Mouse (Mus musculus) midbrain, embryonic 16.5 days (tissue): ENCODE results near the gene Phb2. TPM values are rescaled to one million over a fixed set of nuclear protein-coding genes. Genes with fewer than 3 reads are reported as not detected.

Experiments
- ATAC-seq: fragments of 200-750 bp; cut with Nextera tagmentation; 2 replicates; pipeline ENCODE4 v1.8.0; 2017; ENCODE audit warnings: moderate TSS enrichment
- H3K27ac ChIP-seq: fragments of 300-500 bp; sonication (generic); 2 replicates; pipeline ENCODE4 v1.5.1; 2014; ENCODE audit warnings: mild to moderate bottlenecking, low read length, mixed read lengths
- H3K27me3 ChIP-seq: fragments of 300-500 bp; sonication (generic); 2 replicates; pipeline ENCODE4 v1.6.1; 2014; ENCODE audit warnings: low read depth, low read length, mixed read lengths; ENCODE audit not compliant: control insufficient read depth, insufficient read depth
- H3K36me3 ChIP-seq: fragments of 300-500 bp; sonication (generic); 2 replicates; pipeline ENCODE4 v1.6.1; 2014; ENCODE audit warnings: mild to moderate bottlenecking, low read length, moderate library complexity, mixed read lengths; ENCODE audit not compliant: control insufficient read depth, insufficient read depth
- H3K4me1 ChIP-seq: fragments of 300-500 bp; sonication (generic); 2 replicates; pipeline ENCODE4 v1.6.1; 2014; ENCODE audit warnings: mild to moderate bottlenecking, low read length, mixed read lengths; ENCODE audit not compliant: control insufficient read depth, insufficient read depth
- H3K4me2 ChIP-seq: fragments of 300-500 bp; sonication (generic); 2 replicates; pipeline ENCODE4 v1.6.1; 2014; ENCODE audit warnings: mild to moderate bottlenecking, low read length, mixed read lengths
- H3K4me3 ChIP-seq: fragments of 300-500 bp; sonication (generic); 2 replicates; pipeline ENCODE4 v1.5.1; 2014; ENCODE audit warnings: low read depth, mild to moderate bottlenecking, low read length, moderate library complexity, mixed read lengths
- H3K9ac ChIP-seq: fragments of 300-500 bp; sonication (generic); 2 replicates; pipeline ENCODE4 v1.6.1; 2014; ENCODE audit warnings: low read depth, low read length, mixed read lengths
- H3K9me3 ChIP-seq: fragments of 300-500 bp; sonication (generic); replicated peaks from 2 replicates; pipeline ENCODE4 v1.6.1; 2014; ENCODE audit warnings: mild to moderate bottlenecking, low read length, mixed read lengths; ENCODE audit not compliant: control insufficient read depth, poor library complexity, severe bottlenecking
- WGBS: fragments of 180-500 bp; shearing (Covaris S2); extraction: QIAGEN DNeasy Blood & Tissue Kit; methylation state at CpG from one replicate; pipeline ENCODE4 v1.1.7; 2014; 5-methylcytosine and 5-hydroxymethylcytosine counted together
- polyA plus RNA-seq: library from polyadenylated mRNA; unstranded; fragments of >200 nt; fragmentation: Nextera tagmentation; extraction: Ambion mirVana; gene quantifications from 2 replicates; pipeline ENCODE4 v1.2.1, GENCODE M21; 2015

Gene Phb2
- polyA plus RNA-seq, 1 experiment from 2014 or later, result 240 TPM

DNA sequence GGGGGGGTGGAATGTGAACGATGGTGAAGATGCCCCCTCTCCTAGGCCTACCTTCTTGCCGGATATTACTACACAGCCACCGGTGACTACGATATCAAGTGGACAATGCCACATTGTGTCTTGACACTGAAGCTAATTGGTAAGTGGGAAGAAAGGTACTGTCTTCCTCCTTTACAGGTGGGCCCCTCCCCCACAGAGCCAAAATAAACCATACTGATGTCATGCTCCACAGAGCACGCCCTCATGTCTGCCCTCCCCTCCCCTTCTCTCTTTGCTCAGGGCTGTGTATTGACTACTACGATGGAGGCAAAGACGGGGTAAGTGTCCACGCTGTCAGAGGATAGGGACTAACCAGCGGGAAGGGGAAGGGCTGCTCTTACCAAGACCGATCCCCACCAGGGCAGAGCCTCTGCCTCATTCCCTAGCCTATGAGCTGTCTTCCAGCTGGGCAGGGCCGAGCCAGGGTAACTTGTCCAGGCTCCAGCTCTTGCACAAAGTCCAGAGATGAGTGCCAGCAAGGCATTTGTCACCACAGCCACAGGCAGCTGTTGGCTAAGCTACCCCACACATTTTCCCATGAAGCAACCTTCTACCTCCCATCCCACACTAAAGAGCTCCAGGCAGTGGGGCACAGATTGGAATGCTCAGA, 12.1 kb upstream of the Phb2 start:
- no peak overlapping the region for H3K4me2 ChIP-seq
- no peaks in the 10 kb centered on the region for H3K4me1 ChIP-seq
- H3K4me3 ChIP-seq, result no peak overlapping the region
- peaks cover 14% of the 10 kb centered on the region for H3K36me3 ChIP-seq
- H3K27ac ChIP-seq, result no peak overlapping the region
- WGBS, result 89% methylated on average over 11 of the region's 11 CpGs
- H3K27me3 ChIP-seq, result no peaks in the 10 kb centered on the region
- ATAC-seq, result no peak; the same call in 1 of the 2 replicates
- no peak overlapping the region for H3K9ac ChIP-seq
- H3K9me3 ChIP-seq, result no peaks in the 10 kb centered on the region

DNA sequence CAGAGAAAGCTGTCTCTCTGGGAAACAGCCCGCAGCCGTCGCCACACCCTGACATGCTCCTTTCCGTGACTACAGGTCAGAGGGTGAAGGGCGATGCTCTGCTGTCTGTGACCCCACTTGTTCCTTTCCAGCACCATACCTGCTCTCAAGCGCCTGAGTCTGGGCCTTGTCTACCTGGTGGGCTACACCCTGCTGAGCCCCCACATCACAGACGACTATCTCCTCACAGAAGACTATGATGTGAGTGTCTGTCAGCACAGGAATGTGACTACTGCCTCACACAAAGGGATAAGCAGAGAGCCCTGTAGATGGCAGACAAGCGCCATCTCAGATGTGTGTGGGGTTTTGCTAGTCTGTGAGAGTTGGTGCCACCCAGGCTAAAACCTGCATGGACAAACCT, 10.8 kb upstream of the Phb2 start:
- Histone ChIP-seq H3K9me3 (no peaks in the 10 kb centered on the region), H3K4me3 (no peak overlapping the region), H3K36me3 (peaks cover 14% of the 10 kb centered on the region), H3K4me1 (no peaks in the 10 kb centered on the region), H3K4me2 (no peak overlapping the region), H3K27me3 (no peaks in the 10 kb centered on the region), H3K9ac (no peak overlapping the region), H3K27ac (no peak overlapping the region)
- ATAC-seq, result no peak
- WGBS, result 77% methylated on average over 8 of the region's 8 CpGs

DNA sequence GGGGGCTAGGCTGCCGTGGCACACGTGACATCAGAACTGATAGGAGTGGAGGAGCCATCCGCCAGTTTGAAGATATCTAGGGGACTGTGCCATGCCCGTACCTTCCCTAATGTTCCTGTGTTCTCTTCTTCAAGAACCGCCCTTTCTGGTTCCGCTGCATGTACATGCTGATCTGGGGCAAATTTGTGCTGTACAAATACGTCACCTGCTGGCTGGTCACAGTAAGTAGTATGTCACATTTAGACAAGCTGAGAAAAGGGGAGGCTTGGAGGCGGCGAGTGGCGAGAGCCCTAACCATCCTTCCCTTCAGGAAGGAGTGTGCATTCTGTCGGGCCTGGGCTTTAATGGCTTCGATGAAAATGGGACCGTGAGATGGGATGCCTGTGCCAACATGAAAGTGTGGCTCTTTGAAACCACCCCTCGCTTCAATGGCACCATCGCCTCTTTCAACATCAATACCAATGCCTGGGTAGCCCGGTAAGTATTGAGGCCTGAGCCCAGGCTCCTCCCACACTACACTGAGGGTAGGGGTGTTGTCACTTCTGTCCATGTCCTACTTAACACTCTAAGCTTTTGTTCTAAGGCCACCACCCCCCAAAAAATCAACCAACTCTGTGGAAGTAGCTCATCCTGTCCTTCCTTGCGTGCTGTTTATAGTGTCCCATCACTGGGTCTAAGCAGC, 9.9 kb upstream of the Phb2 start:
- peaks cover 14% of the 10 kb centered on the region for H3K36me3 ChIP-seq

DNA sequence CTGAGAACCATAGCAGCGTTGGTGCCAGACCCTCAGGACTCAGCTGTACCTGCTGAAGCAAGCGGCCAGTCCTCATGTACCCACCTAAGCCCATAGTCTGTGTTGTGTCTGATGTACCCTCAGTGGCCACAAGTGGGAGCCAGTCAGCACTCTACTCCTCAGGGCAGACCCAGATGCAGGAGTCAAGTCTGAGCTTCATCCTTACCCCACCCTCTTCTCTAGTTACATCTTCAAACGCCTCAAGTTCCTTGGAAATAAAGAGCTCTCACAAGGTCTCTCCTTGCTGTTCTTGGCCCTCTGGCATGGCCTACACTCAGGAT, 9.4 kb upstream of the Phb2 start:
- H3K27ac ChIP-seq, result no peak overlapping the region
- no peaks in the 10 kb centered on the region for H3K27me3 ChIP-seq
- 53% methylated on average over 3 of the region's 3 CpGs for WGBS
- ATAC-seq, result peak; percentile 39
- no peak overlapping the region for H3K9ac ChIP-seq
- peaks cover 14% of the 10 kb centered on the region for H3K36me3 ChIP-seq
- H3K4me2 ChIP-seq, result no peak overlapping the region
- no peaks in the 10 kb centered on the region for H3K9me3 ChIP-seq
- no peak overlapping the region for H3K4me3 ChIP-seq
- no peaks in the 10 kb centered on the region for H3K4me1 ChIP-seq

More for the DNA sequence above, 9.9 kb upstream of the Phb2 start:
- Histone ChIP-seq H3K4me2 (no peak overlapping the region), H3K9ac (no peak overlapping the region), H3K4me1 (no peaks in the 10 kb centered on the region), H3K4me3 (no peak overlapping the region), H3K27ac (no peak overlapping the region), H3K27me3 (no peaks in the 10 kb centered on the region), H3K9me3 (no peaks in the 10 kb centered on the region)
- peak; percentile 38; the same call in 1 of the 2 replicates for ATAC-seq
- 94% methylated on average over 17 of the region's 17 CpGs for WGBS

DNA sequence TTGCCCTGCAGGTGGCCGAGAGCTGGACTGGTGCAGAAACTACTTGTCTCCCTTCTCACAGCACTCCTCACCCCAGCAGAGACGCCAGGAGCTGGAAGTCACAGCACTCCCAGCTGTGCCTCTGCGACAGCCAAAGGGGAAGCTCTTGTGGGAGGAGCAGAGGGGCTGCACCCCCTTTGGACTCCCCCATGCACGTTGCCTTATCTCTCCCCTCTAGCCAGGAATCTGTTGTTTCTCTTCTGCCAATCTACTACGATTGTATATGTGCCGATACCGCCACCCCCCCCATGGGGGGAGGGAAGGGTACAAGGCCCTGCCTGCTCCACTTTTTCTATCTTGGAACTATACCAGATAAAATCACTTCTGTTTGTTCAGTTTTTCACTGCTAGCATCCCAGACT, 8.3 kb upstream of the Phb2 start:
- no peaks in the 10 kb centered on the region for H3K27me3 ChIP-seq
- no peaks in the 10 kb centered on the region for H3K4me1 ChIP-seq
- no peak for ATAC-seq
- H3K4me3 ChIP-seq, result no peak overlapping the region
- no peak overlapping the region for H3K9ac ChIP-seq
- WGBS, result 80% methylated on average over 7 of the region's 7 CpGs
- no peaks in the 10 kb centered on the region for H3K9me3 ChIP-seq
- no peak overlapping the region for H3K27ac ChIP-seq
- peaks cover 14% of the 10 kb centered on the region for H3K36me3 ChIP-seq
- no peak overlapping the region for H3K4me2 ChIP-seq

DNA sequence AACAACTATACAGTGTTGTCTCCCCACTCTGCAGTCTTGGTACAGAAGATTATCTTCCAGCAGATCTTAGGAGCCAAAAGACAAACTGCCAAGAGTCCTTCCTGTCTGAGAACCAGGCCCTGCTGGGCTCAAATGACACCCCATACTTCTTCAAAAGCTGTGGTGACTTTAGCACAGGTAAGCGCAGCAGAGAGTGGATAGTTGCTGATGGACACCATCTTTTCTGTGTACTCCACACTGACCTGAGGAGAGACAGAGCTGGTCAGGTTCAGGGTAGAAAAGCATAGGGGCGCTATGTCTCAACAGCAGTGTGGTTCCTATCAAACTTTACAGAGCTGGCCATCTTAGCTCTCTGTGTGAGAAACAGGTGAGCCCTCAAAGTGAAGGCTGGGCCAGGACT, 7.7 kb upstream of the Phb2 start:
- Histone ChIP-seq H3K4me2 (no peak overlapping the region), H3K9me3 (no peaks in the 10 kb centered on the region), H3K9ac (no peak overlapping the region), H3K36me3 (peaks cover 11% of the 10 kb centered on the region), H3K27ac (no peak overlapping the region), H3K27me3 (no peaks in the 10 kb centered on the region), H3K4me3 (no peak overlapping the region), H3K4me1 (no peaks in the 10 kb centered on the region; the same call in 1 of the 2 replicates)
- WGBS, result 96% methylated on average over 2 of the region's 2 CpGs
- ATAC-seq, result no peak

DNA sequence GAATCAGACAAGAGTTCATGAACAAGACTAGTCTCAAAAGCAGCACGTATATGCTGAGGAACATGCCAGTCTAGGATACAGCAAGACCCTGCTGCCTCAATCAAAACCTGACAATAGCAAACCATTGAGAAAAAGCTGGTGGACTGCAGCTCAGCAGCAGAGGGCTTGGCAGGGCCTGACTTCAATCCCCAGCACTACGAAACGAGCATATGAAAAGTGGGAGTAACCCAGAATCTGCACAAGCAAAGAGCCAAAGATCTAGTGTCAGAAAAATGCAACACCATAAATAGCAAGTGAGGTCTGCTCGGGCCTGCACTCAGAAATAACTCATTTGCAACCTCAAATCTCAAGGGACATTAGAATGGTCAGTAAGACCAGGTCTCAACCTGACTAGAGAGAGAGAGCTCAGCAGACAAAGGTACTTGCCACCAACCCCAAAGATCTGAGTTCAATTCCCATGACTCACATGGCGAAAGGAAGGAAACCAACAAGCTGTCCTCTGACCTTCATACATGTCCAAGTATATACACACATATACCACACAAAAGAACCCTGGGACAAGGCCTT, 6.0 kb upstream of the Phb2 start:
- Histone ChIP-seq H3K27ac (no peak overlapping the region), H3K9me3 (no peaks in the 10 kb centered on the region), H3K4me3 (no peak overlapping the region), H3K4me2 (no peak overlapping the region), H3K36me3 (peaks cover 11% of the 10 kb centered on the region), H3K27me3 (no peaks in the 10 kb centered on the region), H3K9ac (no peak overlapping the region), H3K4me1 (peaks cover 15% of the 10 kb centered on the region)
- 91% methylated on average over 5 of the region's 5 CpGs for WGBS
- ATAC-seq, result no peak

DNA sequence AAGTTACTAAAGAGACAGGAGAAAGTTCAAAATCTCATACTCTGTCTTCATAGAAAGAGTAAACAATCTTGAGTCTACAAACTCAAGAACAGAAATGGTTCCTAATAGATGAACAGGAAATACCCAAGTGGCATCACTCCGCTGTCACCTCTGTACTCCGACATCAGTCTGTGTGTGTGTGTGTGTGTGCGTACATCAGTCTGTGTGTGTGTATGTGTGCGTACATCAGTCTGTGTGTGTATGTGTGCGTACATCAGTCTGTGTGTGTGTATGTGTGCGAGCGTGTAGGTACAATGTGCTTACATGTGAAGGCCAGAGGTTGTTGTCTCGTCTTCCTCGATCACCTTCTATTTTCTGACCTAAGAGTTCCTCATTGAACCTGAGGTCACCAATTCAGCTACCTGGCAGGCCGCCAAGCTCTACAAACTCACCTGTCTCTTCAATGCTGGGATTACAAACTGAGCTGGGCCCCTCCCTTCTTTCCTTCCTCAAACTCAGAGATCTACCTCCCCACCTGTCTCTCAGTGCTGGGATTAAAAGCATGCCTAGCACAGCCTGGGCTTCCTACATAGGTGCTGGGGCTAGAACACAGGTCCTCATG, 3.7 kb upstream of the Phb2 start:
- H3K9ac ChIP-seq, result no peak overlapping the region
- no peak overlapping the region for H3K4me3 ChIP-seq
- H3K9me3 ChIP-seq, result no peaks in the 10 kb centered on the region
- H3K27ac ChIP-seq, result no peak overlapping the region
- WGBS, result 98% methylated on average over 10 of the region's 10 CpGs
- no peaks in the 10 kb centered on the region for H3K27me3 ChIP-seq
- peaks cover 5% of the 10 kb centered on the region for H3K36me3 ChIP-seq
- no peak overlapping the region for H3K4me2 ChIP-seq
- peaks cover 25% of the 10 kb centered on the region for H3K4me1 ChIP-seq
- no peak for ATAC-seq

DNA sequence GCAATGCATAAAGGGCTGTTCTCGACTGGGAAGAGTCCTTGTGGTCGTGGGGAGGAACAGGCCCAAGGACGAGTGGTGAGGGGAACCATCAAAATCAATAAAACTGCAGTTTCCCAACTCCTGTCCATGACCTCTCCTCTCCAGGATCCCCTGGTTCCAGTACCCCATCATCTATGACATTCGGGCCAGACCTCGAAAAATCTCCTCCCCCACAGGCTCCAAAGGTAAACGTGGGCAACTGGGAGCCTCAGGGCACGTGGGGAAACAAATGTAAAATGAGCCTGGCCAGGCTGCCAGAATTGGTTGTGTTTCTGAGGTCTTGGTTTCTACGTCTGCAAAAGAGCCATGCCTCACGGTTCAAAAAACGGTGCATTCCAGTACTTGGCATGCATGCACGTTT, 782 bp downstream of the Phb2 start:
- Histone ChIP-seq H3K4me2 (peak overlapping the region; percentile 87), H3K9me3 (no peaks in the 10 kb centered on the region), H3K4me1 (peaks cover 31% of the 10 kb centered on the region), H3K27me3 (no peaks in the 10 kb centered on the region), H3K27ac (peak overlapping the region; percentile 86; the same call in 1 of the 2 replicates), H3K36me3 (peaks cover 28% of the 10 kb centered on the region), H3K4me3 (peak overlapping the region; percentile 98), H3K9ac (peak overlapping the region; percentile 96)
- 23% methylated on average over 11 of the region's 11 CpGs for WGBS
- no peak; the same call in 1 of the 2 replicates for ATAC-seq
